Mouse (Mus musculus) CH12.LX (cell line): Measurements from ENCODE around the gene Fam89a.

ENCODE experiments used
- BHLHE40 ChIP-seq: IDR thresholded peaks from 2 replicates; pipeline ENCODE4 v1.6.1; 2011; ENCODE audit warnings: mild to moderate bottlenecking, low read depth, low read length, improper control_type of control experiment
- CHD1 ChIP-seq: IDR thresholded peaks from 2 replicates; pipeline ENCODE4 v1.6.1; 2012; ENCODE audit warnings: low read depth, low read length, improper control_type of control experiment, inconsistent platforms
- CHD2 ChIP-seq: IDR thresholded peaks from 2 replicates; pipeline ENCODE4 v1.6.1; 2011; ENCODE audit warnings: low read length, improper control_type of control experiment
- CTCF ChIP-seq, 2 experiments: IDR thresholded peaks in 1 of 2; conservative IDR thresholded peaks in 1 of 2; 2 replicates each; pipeline ENCODE4 v1.5.1; 2011 to 2012; ENCODE audit warnings: low read depth in 2 of 2, low read length in 2 of 2, improper control_type of control experiment in 1 of 2, inconsistent platforms in 1 of 2, mild to moderate bottlenecking in 1 of 2, moderate library complexity in 1 of 2
- EP300 ChIP-seq: IDR thresholded peaks from 2 replicates; pipeline ENCODE4 v1.6.1; 2011; ENCODE audit warnings: low read length, improper control_type of control experiment
- MYC ChIP-seq: IDR thresholded peaks from 2 replicates; pipeline ENCODE4 v1.6.1; 2011; ENCODE audit warnings: low read depth, mild to moderate bottlenecking, improper control_type of control experiment, low read length
- POLR2A ChIP-seq: IDR thresholded peaks from 2 replicates; pipeline ENCODE4 v1.6.1; 2011; ENCODE audit warnings: low read depth, mild to moderate bottlenecking, improper control_type of control experiment, low read length
- POLR2AphosphoS2 ChIP-seq: IDR thresholded peaks from 2 replicates; pipeline ENCODE4 v1.6.1; 2011; ENCODE audit warnings: low read depth, low read length, improper control_type of control experiment
- USF1 ChIP-seq: IDR thresholded peaks from 2 replicates; pipeline ENCODE4 v1.6.1; 2014; ENCODE audit warnings: low read depth, mild to moderate bottlenecking, inconsistent platforms, low read length, improper control_type of control experiment
- USF2 ChIP-seq: conservative IDR thresholded peaks from 2 replicates; pipeline ENCODE4 v1.6.1; 2011; ENCODE audit warnings: low read depth, low read length, improper control_type of control experiment
- ZC3H11A ChIP-seq: IDR thresholded peaks from 2 replicates; pipeline ENCODE4 v1.6.1; 2012; ENCODE audit warnings: low read depth, mild to moderate bottlenecking, inconsistent platforms, low read length, improper control_type of control experiment
- ZKSCAN1 ChIP-seq: IDR thresholded peaks from 2 replicates; pipeline ENCODE4 v1.6.1; 2012; ENCODE audit warnings: low read depth, inconsistent platforms, low read length, improper control_type of control experiment, borderline replicate concordance
- ZMIZ1 ChIP-seq: IDR thresholded peaks from 2 replicates; pipeline ENCODE4 v1.6.1; 2012; ENCODE audit warnings: low read depth, mild to moderate bottlenecking, inconsistent platforms, low read length, improper control_type of control experiment
- ZNF384 ChIP-seq: IDR thresholded peaks from 2 replicates; pipeline ENCODE4 v1.6.1; 2012; ENCODE audit warnings: low read depth, low read length, improper control_type of control experiment, inconsistent platforms

DNA sequence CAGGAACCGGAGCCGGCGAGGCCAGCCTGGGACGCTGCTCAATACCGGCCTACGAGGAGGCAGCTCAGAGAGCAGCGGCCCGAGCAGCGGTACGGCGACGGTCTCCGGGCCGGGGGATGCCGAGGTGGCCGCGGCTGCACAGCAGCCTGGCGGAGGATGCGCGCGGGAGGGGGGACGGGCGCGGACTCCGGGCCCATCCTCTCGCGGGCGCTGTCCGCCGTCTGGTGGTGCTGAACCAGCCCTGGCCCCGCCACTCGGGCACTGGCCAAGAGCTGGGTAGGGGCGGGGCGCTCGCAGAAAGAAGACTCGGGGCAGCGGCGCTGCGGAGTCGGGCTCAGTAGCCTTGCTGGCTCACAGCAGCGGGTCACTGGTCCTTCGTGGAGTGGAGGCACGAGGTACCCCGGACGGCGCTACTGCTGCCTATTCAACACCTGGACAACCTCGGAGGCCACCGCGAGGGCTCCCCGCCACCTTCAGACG is 41.6 kb upstream of the Fam89a start:
- TF ChIP-seq POLR2A (no peak), EP300 (no peak), POLR2AphosphoS2 (no peak), CHD2 (no peak), CHD1 (no peak), ZKSCAN1 (no peak), ZNF384 (no peak), USF1 (no peak), ZC3H11A (no peak), CTCF (conservative IDR thresholded peaks at IDR 0.05 in 1 of 2, IDR thresholded peaks at IDR 0.05 in 1 of 2; ENCODE audit: low read depth in 2 of 2, low read length in 2 of 2) (no peak), ZMIZ1 (no peak), USF2 (no peak), MYC (no peak), BHLHE40 (no peak)
